Mouse (Mus musculus): ENCODE data around the gene Slc39a2.
"Not testable (repeated sequence)": the region's sequence is repeated elsewhere in the genome, so short reads cannot be mapped to it uniquely, and the experiment has no call there.

The Slc39a2 gene

GRCm38 (mm10) chr14:51892191-51892939, at the start of gene Slc39a2:
Gene Slc39a2, plus strand, starts transcription at chr14:51892889.
- DNase-seq (ENCODE audit: low spot score) = no peak

GRCm38 (mm10) chr14:51843882-51844281, 48.8 kb upstream of the Slc39a2 start:
- no peak for DNase-seq (ENCODE audit: low spot score)

- no peak for DNase-seq (ENCODE audit: low spot score)
Measured at GRCm38 (mm10) chr14:51846566-51846965, 46.1 kb upstream of the Slc39a2 start.

- not testable (repeated sequence) for DNase-seq (ENCODE audit: low spot score)
Measured at GRCm38 (mm10) chr14:51851006-51851405, 41.7 kb upstream of the Slc39a2 start.

- DNase-seq (ENCODE audit: low spot score) = no peak
Measured at GRCm38 (mm10) chr14:51853399-51853798, 39.3 kb upstream of the Slc39a2 start, which contains the start of gene Ear6. Gene Ear6, plus strand, starts transcription at chr14:51853699.

- not testable (repeated sequence) for DNase-seq (ENCODE audit: low spot score)
Measured at GRCm38 (mm10) chr14:51855280-51855679, 37.4 kb upstream of the Slc39a2 start.

GRCm38 (mm10) chr14:51863603-51864002, 29.1 kb upstream of the Slc39a2 start:
- not testable (repeated sequence) for DNase-seq (ENCODE audit: low spot score)

GRCm38 (mm10) chr14:51870756-51871155, 21.9 kb upstream of the Slc39a2 start:
- no peak for DNase-seq (ENCODE audit: low spot score)

- no peak for DNase-seq (ENCODE audit: low spot score)
Measured at GRCm38 (mm10) chr14:51871741-51872140, 20.9 kb upstream of the Slc39a2 start.

- DNase-seq (ENCODE audit: low spot score) = no peak
Measured at GRCm38 (mm10) chr14:51877517-51877916, 15.2 kb upstream of the Slc39a2 start.

GRCm38 (mm10) chr14:51883527-51884030, 9.1 kb upstream of the Slc39a2 start:
- peak; percentile 73 for DNase-seq (ENCODE audit: low spot score)

GRCm38 (mm10) chr14:51884031-51884544, 8.6 kb upstream of the Slc39a2 start:
- no peak for DNase-seq (ENCODE audit: low spot score)

GRCm38 (mm10) chr14:51884598-51885331, 7.9 kb upstream of the Slc39a2 start, which contains the start of gene Mettl17:
Gene Mettl17, plus strand, starts transcription at chr14:51884842.
- DNase-seq (ENCODE audit: low spot score) = peak; percentile 93

GRCm38 (mm10) chr14:51886051-51886450, 6.6 kb upstream of the Slc39a2 start:
- no peak for DNase-seq (ENCODE audit: low spot score)

- no peak for DNase-seq (ENCODE audit: low spot score)
Measured at GRCm38 (mm10) chr14:51889833-51890232, 2.9 kb upstream of the Slc39a2 start.

GRCm38 (mm10) chr14:51893094-51893794, 555 bp downstream of the Slc39a2 start:
- no peak for DNase-seq (ENCODE audit: low spot score)

GRCm38 (mm10) chr14:51893809-51894208, 1.1 kb downstream of the Slc39a2 start:
- no peak for DNase-seq (ENCODE audit: low spot score)

- DNase-seq (ENCODE audit: low spot score) = no peak
Measured at GRCm38 (mm10) chr14:51895071-51895470, 2.4 kb downstream of the Slc39a2 start.

- DNase-seq (ENCODE audit: low spot score) = no peak
Measured at GRCm38 (mm10) chr14:51896019-51896418, 3.3 kb downstream of the Slc39a2 start.

GRCm38 (mm10) chr14:51896539-51897170, 4.0 kb downstream of the Slc39a2 start:
- no peak for DNase-seq (ENCODE audit: low spot score)

GRCm38 (mm10) chr14:51899351-51899750, 6.7 kb downstream of the Slc39a2 start:
- DNase-seq (ENCODE audit: low spot score) = no peak

Measured in left cerebral cortex, adult 11 months (tissue).